Comparison of ENCODE assay signal across 10 mouse cellular contexts in the genomic region with DNA sequence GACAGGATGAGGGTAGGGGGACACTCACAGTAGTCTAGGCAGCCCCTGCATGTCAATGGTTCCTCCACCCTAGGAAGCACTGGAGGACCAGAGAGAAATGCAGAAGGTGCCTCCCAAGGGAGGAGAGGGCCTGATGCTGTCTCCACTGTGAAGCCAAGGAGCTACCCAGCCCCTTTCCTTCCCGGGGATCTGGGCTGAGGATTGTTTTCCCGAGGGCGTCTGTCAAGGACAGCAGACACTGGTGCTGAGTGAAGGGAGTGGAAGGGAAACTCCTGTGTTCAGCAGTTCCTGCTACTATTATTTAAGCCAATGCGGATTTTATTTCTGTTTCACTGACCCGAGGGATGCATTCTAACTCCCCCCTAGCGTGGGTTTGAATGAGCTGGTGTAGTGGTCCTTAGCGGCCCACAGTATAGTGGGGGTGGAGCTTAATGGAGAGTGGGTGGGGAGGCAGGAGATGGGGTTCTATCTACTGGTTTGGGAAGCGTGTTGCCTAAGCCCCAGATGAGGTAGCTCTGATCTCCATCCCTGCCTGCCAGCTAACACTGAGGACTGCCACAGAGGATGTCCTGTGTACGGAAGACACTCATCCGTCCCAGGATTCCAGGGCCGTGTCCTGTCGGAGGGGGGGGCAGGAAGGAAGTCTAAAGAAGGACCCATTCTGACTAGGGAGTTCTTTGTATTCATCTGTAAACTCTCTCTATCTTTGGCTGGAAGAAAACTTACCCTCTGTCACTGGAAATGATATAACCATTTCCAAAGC. TPM values are rescaled to one million over a fixed set of nuclear protein-coding genes. Genes with fewer than 3 reads are reported as not detected.
DNase-seq lines count a peak whose midpoint lies in the region; ATAC-seq and TF ChIP-seq lines count a peak whose summit lies in the region.
"Had no signal": no experiment of that assay in that cellular context is flagged by ENCODE, and none has a peak within 500 bp of the region (broad histone marks: within the 10 kb centered on the region; RNA-seq: fewer than 3 reads in every experiment).

No protein-coding gene starts in this region.

- peak; percentile 58; the same call in 1 of the 2 replicates for TF ChIP-seq EP300 in heart, adult 2 months (IDR thresholded peaks at IDR 0.05; ENCODE audit: insufficient read depth, low read depth, low read length)

- no peaks in the 10 kb centered on the region for H3K9me3 ChIP-seq in hindbrain, embryonic 13.5 days
- no peaks in the 10 kb centered on the region for H3K9me3 ChIP-seq in liver, embryonic 11.5 days (ENCODE audit: control insufficient read depth, low read length)
- H3K9me3 ChIP-seq in midbrain, postnatal 0 days (ENCODE audit: low read length), result no peaks in the 10 kb centered on the region
- H3K9me3 ChIP-seq: megakaryocyte, embryonic 14.5 days had no signal

- peak; percentile 22; the same call in 1 of the 2 replicates for ATAC-seq in hindbrain, embryonic 13.5 days (ENCODE audit: low FRiP score)
- ATAC-seq in liver, embryonic 11.5 days (replicated peaks; ENCODE audit: low FRiP score), result peak; percentile 35; the same call in 1 of the 2 replicates
- ATAC-seq in midbrain, postnatal 0 days (ENCODE audit: low FRiP score), result no peak

- TF ChIP-seq CTCF in heart, adult 2 months (IDR thresholded peaks at IDR 0.05), result no peak
- no peak for TF ChIP-seq CTCF in midbrain, postnatal 0 days (IDR thresholded peaks at IDR 0.05)

- WGBS in heart, adult 2 months, result 37% methylated on average over 12 of the region's 12 CpGs
- 57% methylated on average over 12 of the region's 12 CpGs for WGBS in hindbrain, embryonic 13.5 days
- 53% methylated on average over 12 of the region's 12 CpGs for WGBS in liver, embryonic 11.5 days
- 50% methylated on average over 12 of the region's 12 CpGs for WGBS in midbrain, postnatal 0 days

- peaks cover 35% of the 10 kb centered on the region for H3K4me1 ChIP-seq in heart, adult 2 months (ENCODE audit: control insufficient read depth, insufficient read depth, low read length)
- peaks cover 54% of the 10 kb centered on the region for H3K4me1 ChIP-seq in hindbrain, embryonic 13.5 days (replicated peaks)
- peaks cover 11% of the 10 kb centered on the region for H3K4me1 ChIP-seq in liver, embryonic 11.5 days (replicated peaks; ENCODE audit: control insufficient read depth, insufficient read depth, low read length)
- H3K4me1 ChIP-seq in midbrain, postnatal 0 days (ENCODE audit: insufficient read depth, low read length), result peaks cover 14% of the 10 kb centered on the region

- no peaks in the 10 kb centered on the region for H3K79me2 ChIP-seq in heart, adult 2 months (replicated peaks; ENCODE audit: control insufficient read depth, insufficient read depth, low read length)

- no peak for TF ChIP-seq POLR2A in heart, adult 2 months (IDR thresholded peaks at IDR 0.05; ENCODE audit: insufficient read depth, low read depth, low read length)

- no peak overlapping the region for H3K9ac ChIP-seq in heart, adult 2 months (ENCODE audit: low read depth, low read length)
- peak overlapping the region; percentile 15; the same call in 1 of the 2 replicates for H3K9ac ChIP-seq in hindbrain, embryonic 13.5 days
- no peak overlapping the region for H3K9ac ChIP-seq in liver, embryonic 11.5 days (ENCODE audit: low read depth, low read length)
- H3K9ac ChIP-seq in midbrain, postnatal 0 days (replicated peaks; ENCODE audit: low read length, poor library complexity, severe bottlenecking), result no peak overlapping the region

- intact Hi-C loops in heart, adult 2 months (cut with DNase I), result loop anchor here (1.0 kb wide), 1 partner anchor 19 kb away; no protein-coding TSS in a partner anchor
- intact Hi-C loops in heart, postnatal 36 days (cut with DNase I), result no loop called here

- DNase-seq in heart, adult 2 months, result peak; percentile 49 to 51
- DNase-seq in heart, postnatal 36 days, result no peak
- DNase-seq in liver, embryonic 11.5 days (ENCODE audit: low spot score), result no peak
- no peak for DNase-seq in midbrain, postnatal 0 days (ENCODE audit: low spot score)
- DNase-seq in cerebellum, postnatal 36 days, result no peak
- no peak for DNase-seq in yolk sac, embryonic 10.5 days (ENCODE audit: low spot score)
- DNase-seq in c-Kit-positive CD71-positive TER-119-positive erythroid progenitor cells, embryonic 14.5 days (ENCODE audit: low spot score), result no peak
- DNase-seq: gastrocnemius, postnatal 25 days had no signal

- peaks cover 5% of the 10 kb centered on the region; the same call in 1 of the 2 replicates for H3K36me3 ChIP-seq in heart, adult 2 months (ENCODE audit: control insufficient read depth, insufficient read depth, low read length)
- no peaks in the 10 kb centered on the region for H3K36me3 ChIP-seq in hindbrain, embryonic 13.5 days
- H3K36me3 ChIP-seq in liver, embryonic 11.5 days (ENCODE audit: control insufficient read depth, insufficient read depth, low read length), result no peaks in the 10 kb centered on the region
- H3K36me3 ChIP-seq in midbrain, postnatal 0 days (ENCODE audit: insufficient read depth, low read length), result no peaks in the 10 kb centered on the region

- no peaks in the 10 kb centered on the region for H3K27me3 ChIP-seq in heart, adult 2 months (ENCODE audit: control insufficient read depth, insufficient read depth, low read length)
- no peaks in the 10 kb centered on the region for H3K27me3 ChIP-seq in hindbrain, embryonic 13.5 days
- no peaks in the 10 kb centered on the region for H3K27me3 ChIP-seq in liver, embryonic 11.5 days (replicated peaks; ENCODE audit: control insufficient read depth, insufficient read depth, low read length)
- H3K27me3 ChIP-seq in midbrain, postnatal 0 days (ENCODE audit: insufficient read depth, low read length), result no peaks in the 10 kb centered on the region
- H3K27me3 ChIP-seq: megakaryocyte, embryonic 14.5 days had no signal

- H3K4me2 ChIP-seq in hindbrain, embryonic 13.5 days, result no peak overlapping the region
- H3K4me2 ChIP-seq in liver, embryonic 11.5 days, result no peak overlapping the region
- no peak overlapping the region for H3K4me2 ChIP-seq in midbrain, postnatal 0 days (ENCODE audit: low read depth, low read length, poor library complexity, severe bottlenecking)

- no peak overlapping the region for H3K4me3 ChIP-seq in heart, adult 2 months
- no peak overlapping the region for H3K4me3 ChIP-seq in hindbrain, embryonic 13.5 days
- H3K4me3 ChIP-seq in liver, embryonic 11.5 days (ENCODE audit: low read depth, low read length), result no peak overlapping the region
- H3K4me3 ChIP-seq in midbrain, postnatal 0 days (ENCODE audit: low read depth, low read length), result no peak overlapping the region
- H3K4me3 ChIP-seq: megakaryocyte, embryonic 14.5 days had no signal

- H3K27ac ChIP-seq in heart, adult 2 months, result peak overlapping the region; percentile 62
- peak overlapping the region; percentile 46 for H3K27ac ChIP-seq in hindbrain, embryonic 13.5 days
- H3K27ac ChIP-seq in liver, embryonic 11.5 days (ENCODE audit: low read depth, low read length), result peak overlapping the region; percentile 22; the same call in 1 of the 2 replicates
- 0 out of 2 replicates have a peak overlapping the region, but pooled peaks have one; percentile 12 for H3K27ac ChIP-seq in midbrain, postnatal 0 days (ENCODE audit: low read depth, low read length)

RNA-seq across cellular contexts. Expression of gene Abcg1, which starts 21.8 kb away (rescaled TPM):
- 1 to 10 TPM; 7.0 to 7.2 TPM for total RNA-seq in heart, adult 2 months (2021)
- 2.9 and 3.0 TPM in 2 replicates for polyA plus RNA-seq in heart, adult 2 months (2012; rRNA removed)
- total RNA-seq in heart, postnatal 36 days (2021), result 1 to 10 TPM; 5.1 to 8.5 TPM
- polyA plus RNA-seq in hindbrain, embryonic 13.5 days (2015; fragmentation: Nextera tagmentation; extraction: Ambion mirVana), result 19.3 and 21.5 TPM in 2 replicates
- 6.5 and 6.7 TPM in 2 replicates for polyA plus RNA-seq in liver, embryonic 11.5 days (2014; fragmentation: Nextera tagmentation; extraction: Ambion mirVana)
- 29.2 and 38.7 TPM in 2 replicates for total RNA-seq in midbrain, postnatal 0 days (2014; rRNA removed)
- polyA plus RNA-seq in midbrain, postnatal 0 days (2015; fragmentation: Nextera tagmentation; extraction: Ambion mirVana), result 19.6 and 20.7 TPM in 2 replicates

RNA-seq across cellular contexts. Expression of gene Tff3, which starts 50.2 kb away (rescaled TPM):
- total RNA-seq in heart, adult 2 months (2021), result not detected
- polyA plus RNA-seq in heart, adult 2 months (2012; rRNA removed), result 0.39 TPM in 1 of 2 replicates, not detected in the other
- not detected for total RNA-seq in heart, postnatal 36 days (2021)
- 3.5 and 3.9 TPM in 2 replicates for polyA plus RNA-seq in hindbrain, embryonic 13.5 days (2015; fragmentation: Nextera tagmentation; extraction: Ambion mirVana)
- polyA plus RNA-seq in liver, embryonic 11.5 days (2014; fragmentation: Nextera tagmentation; extraction: Ambion mirVana), result 2.1 and 2.5 TPM in 2 replicates
- not detected in 2 replicates for total RNA-seq in midbrain, postnatal 0 days (2014; rRNA removed)
- polyA plus RNA-seq in midbrain, postnatal 0 days (2015; fragmentation: Nextera tagmentation; extraction: Ambion mirVana), result 0.52 and 0.83 TPM in 2 replicates
- total RNA-seq: gastrocnemius, postnatal 25 days had no signal

Comparison
In these comparisons a context has a peak if more than half of its experiments do, and no peak if none do; other contexts are left out.
1. DNase-seq: peak in heart, adult 2 months (2 of 2); none in heart, postnatal 36 days (0 of 2), liver, embryonic 11.5 days (single experiment), midbrain, postnatal 0 days (single experiment), cerebellum, postnatal 36 days (0 of 2), yolk sac, embryonic 10.5 days (single experiment) and c-Kit-positive CD71-positive TER-119-positive erythroid progenitor cells, embryonic 14.5 days (single experiment).
2. H3K27ac ChIP-seq: peak in every context shown above with its lines; median percentile 62 in heart, adult 2 months; 46 in hindbrain, embryonic 13.5 days; 22 in liver, embryonic 11.5 days; 12 in midbrain, postnatal 0 days.